Mouse (Mus musculus): ENCODE data around the gene Cdv3.
A peak's percentile ranks its signal among the peaks of the same experiment; 100 is the strongest.
"Not testable (repeated sequence)": the region's sequence is repeated elsewhere in the genome, so short reads cannot be mapped to it uniquely, and the experiment has no call there.

The Cdv3 gene

DNA sequence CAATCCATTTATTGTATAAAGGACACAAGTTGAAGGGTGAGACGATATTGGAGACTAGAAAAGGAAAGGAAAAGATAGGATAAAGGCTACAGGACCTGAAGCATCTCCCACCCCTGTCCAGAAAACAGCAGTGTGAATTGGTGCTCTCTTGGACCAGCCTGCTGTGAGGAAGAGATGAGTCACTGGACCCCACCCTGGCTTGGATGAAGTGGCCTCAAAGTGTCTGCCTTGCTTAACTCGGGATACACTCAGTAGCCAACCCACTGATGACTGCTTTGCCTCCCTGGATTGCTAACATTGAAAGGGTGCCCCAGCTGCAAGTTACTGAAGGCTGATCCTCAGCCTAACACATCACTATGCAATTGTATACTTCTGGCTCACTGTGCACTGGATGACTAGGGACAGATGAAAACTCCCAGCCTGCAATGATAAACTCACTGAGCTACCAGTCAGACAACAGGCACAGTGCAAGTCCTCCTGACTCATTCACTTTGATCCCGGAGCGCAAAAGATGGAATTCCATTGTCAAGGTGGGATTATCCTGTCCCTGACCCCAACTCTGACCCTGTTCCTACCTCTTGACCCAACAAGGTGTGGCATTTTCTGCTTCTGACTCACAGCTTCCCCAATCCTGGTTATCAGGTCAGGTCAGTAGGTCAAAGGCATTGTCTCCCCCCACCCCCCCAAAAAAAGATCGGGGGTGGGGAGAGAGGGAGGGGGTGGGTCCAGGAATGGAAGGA lies 6.8 kb upstream of the Cdv3 start:
- DNase-seq (ENCODE audit: low spot score): peak; percentile 30

DNA sequence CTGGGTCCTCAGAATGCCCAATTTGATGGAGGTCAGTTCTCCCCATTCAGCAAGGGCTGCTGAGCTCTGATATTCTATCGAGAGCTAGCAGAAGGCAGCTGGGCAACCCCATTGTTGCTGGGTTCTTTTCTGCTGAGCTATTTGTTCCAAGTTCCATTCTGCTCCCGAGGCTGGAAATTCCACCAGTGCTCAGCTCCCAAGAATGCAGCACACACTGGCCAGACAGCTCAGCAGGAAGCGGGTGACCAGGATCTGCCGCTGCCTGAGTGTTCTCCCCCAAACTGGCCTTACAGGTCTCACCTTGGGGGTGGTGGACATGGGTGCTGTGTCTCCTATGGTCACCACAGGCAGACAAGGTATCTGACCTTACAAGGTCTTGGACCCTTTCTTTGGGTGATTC lies 4.3 kb upstream of the Cdv3 start:
- no peak for DNase-seq (ENCODE audit: low spot score)

DNA sequence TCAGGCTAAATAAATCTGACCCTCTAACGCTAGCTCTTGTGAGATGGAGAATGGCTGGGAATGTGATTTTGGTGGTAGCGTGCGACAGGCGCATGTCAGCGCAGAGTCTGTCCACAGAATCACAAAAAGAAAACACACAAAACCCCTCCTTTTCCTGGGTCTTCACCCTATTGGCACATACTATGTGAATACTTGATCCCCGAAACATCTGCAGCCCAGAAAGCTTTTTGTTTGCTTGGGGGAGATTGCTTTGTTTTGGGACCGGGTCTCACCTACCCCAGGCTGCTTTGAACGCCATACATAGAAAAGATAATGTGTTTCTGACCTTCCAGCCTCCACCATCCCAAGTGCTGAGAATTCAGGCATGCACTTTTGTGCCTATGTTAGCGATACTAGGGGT lies 716 bp upstream of the Cdv3 start:
- DNase-seq (ENCODE audit: low spot score): no peak

DNA sequence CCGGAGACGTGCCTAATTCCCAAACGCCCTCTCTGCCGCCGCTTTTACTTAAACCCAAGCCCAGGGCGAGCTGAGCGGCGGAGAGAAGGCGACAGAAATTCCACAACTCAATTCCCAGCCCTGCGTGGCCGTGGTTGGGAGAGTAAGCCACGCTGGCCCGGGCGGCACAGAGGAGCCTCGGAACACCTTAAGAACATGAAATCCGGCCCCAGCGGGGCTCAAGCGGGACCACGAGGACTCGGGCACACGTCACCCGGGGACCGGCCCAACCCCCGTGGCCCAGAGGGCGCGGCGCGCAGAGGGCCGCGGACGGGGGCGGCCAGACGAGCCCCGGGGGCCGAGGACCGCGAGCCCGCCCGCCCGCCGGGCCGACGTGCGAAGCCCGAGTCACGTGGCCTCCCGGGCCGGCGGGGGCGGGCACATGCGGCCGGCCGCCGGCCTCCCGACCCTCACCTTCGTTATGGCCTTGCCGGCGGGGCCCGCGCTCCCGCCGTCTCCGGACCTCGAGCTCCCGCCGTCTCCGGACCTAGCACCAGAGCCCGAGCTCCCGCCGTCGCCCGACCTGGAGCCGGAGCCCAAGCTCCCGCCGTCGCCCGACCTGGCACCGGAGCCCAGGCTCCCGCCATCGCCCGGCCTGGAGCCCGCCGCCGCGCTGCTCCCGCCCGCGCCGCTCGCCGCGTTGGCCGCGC lies 895 bp downstream of the Cdv3 start:
- peak; percentile 76 for DNase-seq (ENCODE audit: low spot score)

DNA sequence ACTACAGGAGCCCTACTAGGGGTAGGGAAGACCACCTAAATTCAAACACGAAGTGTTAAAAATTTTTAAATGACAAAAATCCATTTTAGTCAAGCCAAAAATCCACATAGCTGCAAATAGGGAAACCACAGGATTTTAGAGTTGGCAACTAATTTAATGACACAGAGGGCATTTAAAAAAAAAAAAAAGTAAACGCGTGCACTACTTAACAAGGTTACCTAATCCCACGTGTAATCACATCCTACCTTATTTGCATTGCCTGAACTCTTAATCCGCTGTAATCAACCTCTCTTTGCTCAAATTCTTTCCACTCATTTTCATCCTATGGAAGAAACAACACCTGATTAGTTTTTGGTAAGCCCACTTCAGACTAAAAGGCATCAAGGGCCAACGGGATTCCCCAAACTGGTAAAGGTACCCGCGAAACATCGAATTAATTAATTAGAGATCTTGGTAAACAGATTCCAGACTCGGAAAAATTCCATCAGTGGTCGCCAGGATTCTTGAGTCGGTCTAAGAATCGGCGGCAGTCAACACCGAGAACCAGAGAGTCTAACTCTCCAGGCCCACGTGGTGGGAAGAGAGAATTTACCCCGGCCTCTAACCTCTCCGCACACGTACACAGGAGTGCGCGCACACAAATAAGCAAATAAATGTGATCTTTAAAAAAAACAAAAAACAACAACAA lies 1.8 kb downstream of the Cdv3 start:
- DNase-seq (ENCODE audit: low spot score): peak; percentile 34

DNA sequence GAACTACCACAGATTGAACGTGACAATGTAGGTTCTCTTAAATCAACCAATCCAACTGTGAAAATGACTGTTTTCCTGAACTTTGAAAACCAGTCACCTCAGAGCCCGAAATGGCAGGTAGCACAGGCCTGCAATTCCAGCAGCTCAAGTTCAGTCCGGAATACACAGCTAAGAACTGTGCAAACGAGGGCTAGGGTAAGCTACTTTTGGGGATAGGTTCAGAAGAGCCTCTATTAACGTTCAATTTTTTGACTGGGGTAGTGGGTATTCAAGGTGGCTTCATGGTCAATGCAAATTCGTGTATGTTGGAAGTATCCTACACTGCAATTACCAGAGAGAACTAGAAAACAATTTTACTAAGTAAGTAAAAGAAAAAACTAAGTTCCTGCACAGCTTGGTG lies 2.6 kb downstream of the Cdv3 start:
- DNase-seq (ENCODE audit: low spot score): no peak

DNA sequence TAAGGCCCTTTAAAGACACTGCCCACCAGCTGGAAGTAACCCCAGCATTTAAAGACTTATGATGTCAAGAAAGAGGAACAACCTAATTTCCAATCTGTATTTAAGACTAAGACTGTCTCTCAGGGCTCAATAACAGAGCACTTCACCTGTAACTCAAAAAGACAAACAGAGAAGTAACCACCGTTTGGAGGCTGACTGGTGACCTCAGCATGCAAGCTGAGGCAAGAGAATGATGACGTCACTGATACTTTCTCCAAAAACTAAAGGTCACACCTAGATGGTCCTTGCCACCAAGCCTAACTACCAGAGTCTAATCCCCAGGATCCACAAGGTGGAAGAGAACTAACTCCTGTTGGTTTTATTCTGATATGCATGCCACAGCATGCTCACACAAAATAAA lies 5.0 kb downstream of the Cdv3 start:
- no peak for DNase-seq (ENCODE audit: low spot score)

DNA sequence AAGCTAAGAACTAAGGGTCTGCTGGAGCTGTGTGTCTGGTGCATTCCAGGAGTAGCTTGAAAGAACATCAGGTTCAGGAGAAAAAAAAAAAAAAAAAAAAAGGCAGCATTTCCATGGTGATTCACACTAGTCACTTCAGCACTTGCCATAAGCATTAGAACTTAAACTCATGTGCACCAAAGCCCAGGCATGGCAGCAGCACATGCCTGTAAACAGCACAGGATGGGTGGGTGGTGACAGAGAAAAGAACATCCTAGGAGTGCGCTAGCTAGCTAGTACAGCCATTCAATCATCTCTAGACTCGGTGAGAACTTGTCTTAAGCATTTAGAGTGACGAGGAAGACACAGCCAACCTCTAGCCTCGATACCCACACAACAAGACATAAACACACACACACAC lies 7.1 kb downstream of the Cdv3 start:
- no peak for DNase-seq (ENCODE audit: low spot score)

DNA sequence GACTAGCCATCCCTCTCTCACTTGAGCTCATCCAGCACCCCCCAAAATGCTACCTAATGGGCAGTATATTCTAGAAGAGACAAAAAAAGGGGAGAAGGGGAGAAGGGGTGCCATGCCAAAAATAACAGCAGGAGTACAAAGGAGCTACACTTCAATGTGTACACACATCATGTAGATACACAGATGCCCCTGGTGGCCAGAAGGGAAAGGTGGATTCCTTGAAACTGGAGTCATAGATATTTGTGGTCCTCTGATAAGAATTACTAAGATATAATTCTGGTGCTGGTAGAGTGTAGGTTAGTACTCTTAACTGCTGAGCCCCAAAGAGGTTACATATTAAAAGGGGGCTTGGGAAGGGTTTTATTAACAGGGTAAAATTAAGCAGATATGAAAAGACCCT lies 7.7 kb downstream of the Cdv3 start:
- no peak for DNase-seq (ENCODE audit: low spot score)

DNA sequence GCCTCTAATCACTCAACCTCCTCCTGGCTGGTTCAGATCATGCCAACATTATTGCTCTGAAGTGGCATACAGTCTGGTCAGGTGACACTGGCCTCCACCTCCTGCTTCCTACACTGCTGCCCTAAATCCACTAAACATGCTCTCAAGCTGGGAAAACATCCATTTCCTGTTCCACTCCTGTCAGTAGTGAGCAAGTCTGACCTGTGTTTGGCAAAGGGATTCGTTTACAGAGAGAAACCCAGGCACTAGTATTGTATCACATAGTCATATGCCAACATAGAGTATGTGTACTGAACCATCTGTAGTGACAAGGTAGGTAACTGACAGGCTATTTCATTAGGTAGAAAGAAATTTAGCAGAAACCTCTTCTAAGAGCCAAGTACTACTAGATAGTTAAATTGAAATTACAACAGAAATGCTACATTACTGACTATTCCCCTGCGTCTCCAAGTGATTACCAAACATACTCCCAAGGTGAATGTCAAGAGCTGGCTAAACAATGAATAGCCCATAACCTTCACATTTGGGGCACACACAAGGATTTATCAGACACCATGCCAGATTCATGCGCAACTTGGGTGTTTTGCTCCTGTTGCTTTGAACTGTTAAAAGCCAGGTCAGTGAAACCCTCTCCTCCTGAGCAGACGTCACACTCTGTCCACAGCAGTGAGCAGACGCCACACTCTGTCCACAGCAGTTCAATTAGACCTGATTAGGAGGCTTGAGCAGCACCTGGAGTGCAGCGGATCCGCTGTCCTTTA lies 12.0 kb downstream of the Cdv3 start:
- DNase-seq (ENCODE audit: low spot score): not testable (repeated sequence)

DNA sequence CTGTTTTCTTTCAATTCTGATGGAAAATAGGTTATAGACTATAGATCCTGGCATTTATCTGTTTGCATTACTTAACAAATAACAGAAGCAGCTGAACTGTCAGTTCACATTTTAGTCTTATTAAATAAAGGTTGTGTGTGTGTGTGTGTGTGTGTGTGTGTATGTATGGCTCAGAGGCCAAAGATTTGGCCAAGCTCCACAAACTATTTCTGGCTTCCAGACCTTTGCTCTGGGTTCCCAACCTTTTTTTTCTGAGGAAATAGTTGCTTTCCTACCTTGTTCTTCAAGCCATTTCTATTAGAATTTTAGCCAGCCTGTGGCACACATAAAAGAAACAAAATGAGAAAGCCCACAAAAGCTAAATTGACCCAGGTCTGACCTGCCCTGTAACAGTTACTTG lies 16.8 kb downstream of the Cdv3 start:
- no peak for DNase-seq (ENCODE audit: low spot score)

DNA sequence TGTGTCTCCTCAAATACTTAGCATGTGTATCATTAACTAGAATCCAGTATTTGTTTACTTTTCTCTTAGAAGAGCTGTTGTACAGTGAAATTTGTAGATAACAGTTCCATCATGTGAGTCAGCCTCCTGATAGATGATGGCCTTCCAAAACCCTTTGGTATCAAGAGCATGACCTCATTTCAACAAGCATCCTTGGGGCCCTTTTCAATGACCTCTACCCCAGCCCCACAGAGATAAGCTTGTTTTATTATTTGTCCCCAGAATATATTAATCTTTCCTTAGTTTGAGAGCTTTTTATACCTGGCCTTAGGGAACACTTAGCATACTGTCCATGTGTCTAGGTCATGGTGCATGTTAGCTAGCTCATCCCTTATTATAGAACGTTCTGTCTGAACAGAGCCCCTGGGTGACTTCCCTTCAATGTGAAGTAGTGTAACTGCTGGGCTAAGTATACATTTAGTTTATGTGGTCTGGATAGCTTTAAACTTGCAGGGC lies 17.6 kb downstream of the Cdv3 start:
- no peak for DNase-seq (ENCODE audit: low spot score)

DNA sequence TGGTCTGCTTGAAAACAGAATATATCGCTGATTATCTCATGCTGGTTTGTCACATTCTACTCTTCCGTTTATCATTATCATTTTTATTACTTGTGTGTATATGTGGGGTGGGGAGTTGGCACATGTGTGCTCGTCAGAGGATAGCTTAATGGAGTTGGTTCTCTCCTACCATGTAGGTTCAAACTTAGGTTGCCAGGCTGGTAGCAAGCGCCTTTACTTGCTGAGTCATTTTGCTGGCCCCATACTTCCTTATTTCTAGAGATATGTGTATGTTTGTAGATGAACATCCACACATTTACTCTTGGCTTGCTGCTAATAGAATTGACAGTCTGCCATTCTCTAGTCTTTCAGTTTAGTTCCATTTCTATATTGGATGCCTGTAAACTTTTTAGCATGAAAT lies 18.6 kb downstream of the Cdv3 start:
- DNase-seq (ENCODE audit: low spot score): no peak

DNA sequence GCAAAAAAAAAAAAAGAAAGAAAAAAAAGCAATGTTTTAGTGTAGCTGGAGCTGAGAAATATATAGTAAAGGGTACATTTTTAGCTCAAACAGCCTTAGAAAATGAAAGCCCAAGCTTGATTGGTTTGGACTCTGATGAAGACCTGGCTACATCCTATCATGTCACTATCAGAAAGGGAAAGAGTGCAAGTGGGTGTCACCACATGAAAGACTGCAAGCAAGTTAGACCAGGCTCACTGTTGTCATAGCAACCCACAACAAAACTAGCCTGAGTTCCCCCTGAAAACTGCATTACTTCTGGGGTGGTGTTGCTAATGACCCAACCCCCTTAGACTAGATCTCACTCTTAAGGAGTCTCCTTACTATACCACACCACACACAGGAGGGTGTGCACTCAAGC lies 28.7 kb downstream of the Cdv3 start:
- DNase-seq (ENCODE audit: low spot score): no peak

DNA sequence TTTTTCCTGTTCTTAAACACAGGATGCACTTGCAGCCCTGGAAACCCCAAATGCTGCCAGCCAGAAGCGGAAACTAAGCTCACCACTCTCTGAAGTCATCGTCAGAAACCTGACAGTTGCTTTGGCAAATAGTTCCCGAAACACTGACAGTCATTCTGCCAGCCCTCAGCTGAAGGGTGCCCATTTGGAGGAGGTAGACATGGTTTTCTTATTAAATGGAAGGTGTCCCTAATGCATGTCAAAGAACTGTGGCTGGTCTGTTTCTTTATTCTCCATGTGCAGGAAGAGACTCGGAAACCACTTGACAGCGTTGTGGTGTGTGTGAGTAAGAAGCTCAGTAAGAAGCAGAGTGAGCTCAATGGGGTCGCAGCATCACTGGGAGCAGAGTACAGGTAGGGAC lies 33.0 kb downstream of the Cdv3 start:
- DNase-seq (ENCODE audit: low spot score): no peak

DNA sequence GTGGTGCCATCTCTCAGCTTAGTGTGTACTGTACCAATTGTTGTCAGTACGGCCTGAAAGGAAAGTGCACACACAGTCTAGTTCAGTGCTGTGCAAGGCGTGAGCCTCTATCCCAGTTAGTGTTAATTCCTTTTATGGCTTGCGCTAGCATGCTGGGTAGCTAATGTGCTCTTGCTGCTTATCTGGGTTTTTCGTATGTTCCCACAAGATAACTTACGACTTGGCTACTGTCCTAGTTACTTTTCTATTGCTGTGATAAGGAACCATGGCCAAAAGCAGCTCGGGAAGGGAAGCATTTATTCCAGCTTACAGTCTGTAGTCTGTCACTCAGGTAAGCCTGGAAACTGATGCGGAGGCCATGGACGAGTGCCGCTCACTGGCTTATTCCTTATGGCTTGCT lies 39.2 kb downstream of the Cdv3 start:
- no peak for DNase-seq (ENCODE audit: low spot score)

DNA sequence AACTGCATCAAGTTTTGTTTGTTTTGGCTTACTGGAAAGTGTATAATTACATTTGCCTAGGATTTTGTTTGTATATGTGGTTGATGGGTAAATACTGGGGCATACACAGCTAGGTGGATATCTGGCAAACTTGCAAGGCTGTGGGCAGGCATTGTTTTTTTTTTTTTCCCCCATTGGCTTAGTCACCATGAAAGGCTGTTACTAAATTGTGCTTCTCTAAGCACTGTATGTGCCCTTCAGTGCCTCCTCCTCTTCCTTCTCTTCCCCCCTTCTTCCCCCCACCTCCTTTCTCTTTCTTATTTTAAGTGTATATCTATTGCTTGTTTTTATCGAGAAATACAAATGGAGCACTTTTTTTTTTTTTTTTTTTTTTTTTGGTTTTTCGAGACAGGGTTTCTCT lies 41.0 kb downstream of the Cdv3 start:
- DNase-seq (ENCODE audit: low spot score): no peak

DNA sequence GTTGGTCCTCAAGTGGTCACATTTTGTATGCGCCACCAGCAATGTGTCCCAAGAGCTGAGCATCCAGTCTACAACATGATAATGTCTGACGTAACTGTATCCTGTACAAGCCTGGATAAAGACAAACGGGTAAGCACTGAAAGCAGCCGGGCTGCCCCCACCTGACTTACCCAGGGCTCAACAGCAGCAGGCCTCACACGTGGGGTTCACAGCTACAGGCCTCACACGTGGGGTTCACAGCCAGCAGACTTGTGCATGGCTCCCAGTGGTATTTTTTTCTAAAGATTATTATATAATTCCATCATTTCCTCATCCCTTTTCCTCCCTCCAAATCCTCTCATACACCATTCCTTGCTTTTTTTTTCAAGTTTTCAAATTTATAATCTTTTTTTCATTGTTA lies 55.8 kb downstream of the Cdv3 start:
- DNase-seq (ENCODE audit: low spot score): no peak

DNA sequence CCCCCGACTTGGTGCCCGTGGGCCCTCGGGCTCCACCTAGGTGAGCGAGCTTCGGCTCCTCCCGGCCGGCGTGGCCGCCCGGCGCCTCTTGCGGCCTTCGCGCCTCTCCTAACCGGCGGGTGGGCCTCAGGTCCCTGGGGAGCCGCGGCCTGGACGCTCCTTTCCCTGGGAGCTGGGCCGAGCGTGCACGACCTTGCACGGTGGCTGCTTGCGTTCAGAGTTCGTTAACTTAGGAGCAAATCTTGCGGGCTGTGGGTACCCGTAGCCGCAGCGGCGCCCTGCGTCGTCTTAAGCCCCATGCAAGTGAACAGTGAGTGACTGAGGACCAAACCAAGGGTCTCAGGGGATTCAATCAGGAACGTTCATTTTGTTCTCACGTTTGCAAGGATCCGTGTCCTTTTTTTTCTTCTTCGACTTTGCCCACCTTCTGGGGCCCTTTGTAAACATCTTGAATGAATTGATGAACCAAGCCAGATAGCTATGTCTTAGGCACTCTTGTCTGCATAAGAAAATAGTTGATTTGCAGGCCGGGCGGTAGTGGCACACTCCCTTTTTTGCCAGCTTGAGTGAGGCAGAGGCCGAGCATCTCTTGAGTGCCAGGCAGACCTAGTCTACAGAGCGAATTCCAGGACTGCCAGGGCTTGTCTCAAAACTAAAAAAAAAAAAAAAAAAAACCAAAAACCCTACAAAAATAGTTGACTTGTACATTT lies 60.2 kb downstream of the Cdv3 start:
- no peak for DNase-seq (ENCODE audit: low spot score)

DNA sequence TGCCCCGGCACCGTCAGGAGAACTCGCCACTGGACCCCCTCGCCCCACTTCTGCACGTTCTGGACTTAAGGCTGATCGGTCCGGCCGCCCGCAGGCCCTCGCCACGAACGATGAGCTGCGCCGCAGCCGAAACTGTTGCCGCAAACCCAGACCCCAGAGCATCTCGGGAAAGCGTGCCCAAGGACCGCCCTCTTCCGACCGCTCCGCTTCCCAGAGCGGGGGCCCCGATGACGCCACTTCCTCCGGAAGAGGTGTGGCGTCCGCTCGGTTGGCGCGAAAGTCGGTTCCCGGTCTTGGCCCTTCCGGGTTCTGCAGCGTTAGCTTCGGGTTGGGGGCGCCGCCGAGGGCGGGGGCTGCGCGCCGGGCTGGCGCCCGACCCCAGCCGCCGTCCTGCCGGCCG lies 60.7 kb downstream of the Cdv3 start, which contains the start of the genes 1300017J02Rik and Topbp1:
TSS of gene 1300017J02Rik (minus strand) at position 156 of the 400 bp plus-strand sequence.
TSS of gene Topbp1 (plus strand) at position 289 of the 400 bp plus-strand sequence.
- peak; percentile 94 for DNase-seq (ENCODE audit: low spot score)
